In the genomic region with DNA sequence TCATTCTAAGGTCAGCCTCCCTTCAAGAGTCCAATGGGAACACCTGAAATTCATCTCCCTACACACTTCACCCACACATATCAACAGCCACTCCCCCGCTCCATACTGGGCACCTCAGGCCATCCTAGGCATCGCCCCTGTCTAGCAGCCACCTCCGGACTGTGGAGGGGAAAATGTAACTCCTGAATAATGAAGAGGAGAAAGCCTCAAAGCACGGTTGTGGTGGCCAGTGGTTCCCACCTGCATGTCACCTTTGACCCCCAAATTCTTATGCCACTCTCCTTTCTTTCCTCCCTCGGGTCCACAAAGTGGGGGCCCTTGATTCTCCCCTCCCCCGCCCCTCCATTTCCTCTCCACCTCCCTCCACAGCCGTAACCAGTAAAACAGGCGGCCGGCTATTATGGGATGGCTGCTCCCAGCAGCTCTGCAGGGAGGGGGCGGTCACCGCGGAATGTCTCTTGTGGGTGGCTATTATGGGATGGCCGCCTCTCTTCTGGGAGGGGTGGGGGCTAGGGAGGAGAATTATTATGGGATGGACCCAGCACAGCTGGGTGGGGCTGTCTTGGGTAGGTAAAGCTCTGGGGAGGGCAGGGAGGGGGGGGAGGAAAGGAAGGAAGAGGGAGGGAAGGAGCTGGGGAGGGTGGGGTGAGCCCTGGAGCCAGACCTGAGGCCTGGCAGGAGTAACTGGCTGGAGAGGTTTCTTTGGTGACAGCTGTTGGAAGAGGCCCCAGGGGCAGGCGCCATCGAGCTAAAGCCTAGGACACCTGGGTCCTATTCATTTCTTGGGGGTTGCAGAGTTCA, we compare ENCODE assay signal across 9 mouse cellular contexts. TPM values are rescaled to one million over a fixed set of nuclear protein-coding genes. Genes with fewer than 3 reads are reported as not detected.
DNase-seq lines count a peak whose midpoint lies in the region; ATAC-seq and TF ChIP-seq lines count a peak whose summit lies in the region.
"Had no signal": no experiment of that assay in that cellular context is flagged by ENCODE, and none has a peak within 500 bp of the region (broad histone marks: within the 10 kb centered on the region; RNA-seq: fewer than 3 reads in every experiment).

No protein-coding gene starts in this region.

- 10% methylated on average over 15 of the region's 15 CpGs for WGBS in spleen, adult 2 months
- WGBS in embryonic facial prominence, embryonic 12.5 days, result 2% methylated on average over 15 of the region's 15 CpGs
- 2% methylated on average over 15 of the region's 15 CpGs for WGBS in intestine, postnatal 0 days

- ATAC-seq in embryonic facial prominence, embryonic 12.5 days (ENCODE audit: insufficient number of reproducible peaks, insufficient read depth, low FRiP score, low TSS enrichment), result peak; percentile 79
- ATAC-seq in intestine, postnatal 0 days, result peak; percentile 58

- peak overlapping the region; percentile 8; the same call in 1 of the 2 replicates for H3K9ac ChIP-seq in embryonic facial prominence, embryonic 12.5 days
- H3K9ac ChIP-seq in intestine, postnatal 0 days (ENCODE audit: low read depth, low read length), result no peak overlapping the region

- intact Hi-C loops in left cerebral cortex, postnatal 4 days (cut with DNase I), result loop anchor here (10.0 kb wide), 1 partner anchor 235 kb away; a partner anchor contains a TSS

- H3K27me3 ChIP-seq in spleen, adult 2 months (ENCODE audit: control insufficient read depth, insufficient read depth, low read length), result no peaks in the 10 kb centered on the region
- H3K27me3 ChIP-seq in embryonic facial prominence, embryonic 12.5 days, result no peaks in the 10 kb centered on the region
- no peaks in the 10 kb centered on the region for H3K27me3 ChIP-seq in intestine, postnatal 0 days (replicated peaks; ENCODE audit: control insufficient read depth, insufficient read depth, low read length)

- DNase-seq in spleen, adult 2 months (ENCODE audit: low read depth in 1 of 2, low spot score in 2 of 2), result no peak
- DNase-seq in spleen, adult 12 weeks (ENCODE audit: low spot score), result no peak
- peak; percentile 99 for DNase-seq in heart, adult 11 months
- peak; percentile 86 for DNase-seq in left cerebral cortex, postnatal 4 days
- peak; percentile 81 for DNase-seq in mesoderm, embryonic 11.5 days (ENCODE audit: low read depth, low spot score)
- peak; percentile 28 to 44 for DNase-seq in spleen, postnatal 14 days (ENCODE audit: low spot score in 2 of 2)

- no peak for TF ChIP-seq CTCF in spleen, adult 2 months (IDR thresholded peaks at IDR 0.05; ENCODE audit: extremely low read depth, insufficient read depth, insufficient read length, insufficient replicate concordance)
- TF ChIP-seq CTCF in intestine, postnatal 0 days (IDR thresholded peaks at IDR 0.05; ENCODE audit: low read depth), result peak; percentile 28

- H3K9me3 ChIP-seq in embryonic facial prominence, embryonic 12.5 days, result no peaks in the 10 kb centered on the region
- no peaks in the 10 kb centered on the region for H3K9me3 ChIP-seq in intestine, postnatal 0 days (ENCODE audit: control insufficient read depth)

- peaks cover 20% of the 10 kb centered on the region; the same call in 1 of the 2 replicates for H3K4me1 ChIP-seq in spleen, adult 2 months (ENCODE audit: control insufficient read depth, insufficient read depth, insufficient read length)
- peaks cover 24% of the 10 kb centered on the region for H3K4me1 ChIP-seq in embryonic facial prominence, embryonic 12.5 days
- H3K4me1 ChIP-seq in intestine, postnatal 0 days (replicated peaks; ENCODE audit: control insufficient read depth, insufficient read depth, low read length), result peaks cover 15% of the 10 kb centered on the region; the same call in 1 of the 2 replicates

- peak overlapping the region; percentile 11; the same call in 1 of the 2 replicates for H3K27ac ChIP-seq in spleen, adult 2 months (ENCODE audit: insufficient read depth, low read length)
- peak overlapping the region; percentile 91 for H3K27ac ChIP-seq in embryonic facial prominence, embryonic 12.5 days
- peak overlapping the region; percentile 83 for H3K27ac ChIP-seq in intestine, postnatal 0 days (ENCODE audit: low read depth, low read length)

- H3K4me3 ChIP-seq in spleen, adult 2 months (ENCODE audit: extremely low read depth, insufficient read depth, insufficient read length), result no peak overlapping the region
- H3K4me3 ChIP-seq in embryonic facial prominence, embryonic 12.5 days, result peak overlapping the region; percentile 6; the same call in 1 of the 2 replicates
- peak overlapping the region; percentile 7 for H3K4me3 ChIP-seq in intestine, postnatal 0 days (ENCODE audit: low read depth, low read length)

- peak overlapping the region; percentile 45 for H3K4me2 ChIP-seq in embryonic facial prominence, embryonic 12.5 days (replicated peaks)
- H3K4me2 ChIP-seq in intestine, postnatal 0 days (replicated peaks; ENCODE audit: low read depth), result peak overlapping the region; percentile 53

- no peak for TF ChIP-seq POLR2A in spleen, adult 2 months (IDR thresholded peaks at IDR 0.05; ENCODE audit: low read depth, low read length)

- H3K36me3 ChIP-seq in spleen, adult 2 months (ENCODE audit: control insufficient read depth, insufficient read depth, low read length), result no peaks in the 10 kb centered on the region
- H3K36me3 ChIP-seq in embryonic facial prominence, embryonic 12.5 days, result no peaks in the 10 kb centered on the region
- no peaks in the 10 kb centered on the region for H3K36me3 ChIP-seq in intestine, postnatal 0 days (ENCODE audit: control insufficient read depth, insufficient read depth)

RNA-seq across cellular contexts. Expression of a gene that starts 6.1 kb away (rescaled TPM):
- 87.4 and 196 TPM in 2 replicates for polyA plus RNA-seq in spleen, adult 2 months (2012; rRNA removed)
- 90.0 and 104 TPM in 2 replicates for polyA plus RNA-seq in embryonic facial prominence, embryonic 12.5 days (2016; fragmentation: Nextera tagmentation; extraction: Ambion mirVana)
- polyA plus RNA-seq in intestine, postnatal 0 days (2015; fragmentation: Nextera tagmentation; extraction: Ambion mirVana), result 30.7 and 34.2 TPM in 2 replicates
- total RNA-seq in left cerebral cortex, postnatal 4 days (2021), result 100 to 1,000 TPM; 173 to 175 TPM

RNA-seq across cellular contexts. Expression of a gene that starts 22.0 kb away (rescaled TPM):
- polyA plus RNA-seq in spleen, adult 2 months (2012; rRNA removed), result 62.1 and 64.3 TPM in 2 replicates
- 0.53 and 0.61 TPM in 2 replicates for polyA plus RNA-seq in embryonic facial prominence, embryonic 12.5 days (2016; fragmentation: Nextera tagmentation; extraction: Ambion mirVana)
- 9.2 and 9.9 TPM in 2 replicates for polyA plus RNA-seq in intestine, postnatal 0 days (2015; fragmentation: Nextera tagmentation; extraction: Ambion mirVana)
- 1 to 10 TPM; 1.3 TPM for total RNA-seq in left cerebral cortex, postnatal 4 days (2021)
- polyA plus RNA-seq: C2C12 had no signal

RNA-seq across cellular contexts. Expression of a gene that starts 40.2 kb away (rescaled TPM):
- polyA plus RNA-seq in spleen, adult 2 months (2012; rRNA removed), result 34.4 and 35.8 TPM in 2 replicates
- 17.6 and 21.0 TPM in 2 replicates for polyA plus RNA-seq in embryonic facial prominence, embryonic 12.5 days (2016; fragmentation: Nextera tagmentation; extraction: Ambion mirVana)
- 3.1 and 4.1 TPM in 2 replicates for polyA plus RNA-seq in intestine, postnatal 0 days (2015; fragmentation: Nextera tagmentation; extraction: Ambion mirVana)
- 10 to 100 TPM; 11.7 to 13.0 TPM for total RNA-seq in left cerebral cortex, postnatal 4 days (2021)

RNA-seq across cellular contexts. Expression of a gene that starts 42.0 kb away (rescaled TPM):
- 14.0 and 16.2 TPM in 2 replicates for polyA plus RNA-seq in spleen, adult 2 months (2012; rRNA removed)
- 68.0 and 70.1 TPM in 2 replicates for polyA plus RNA-seq in embryonic facial prominence, embryonic 12.5 days (2016; fragmentation: Nextera tagmentation; extraction: Ambion mirVana)
- polyA plus RNA-seq in intestine, postnatal 0 days (2015; fragmentation: Nextera tagmentation; extraction: Ambion mirVana), result 21.9 and 22.6 TPM in 2 replicates
- total RNA-seq in left cerebral cortex, postnatal 4 days (2021), result 10 to 100 TPM; 43.0 to 44.5 TPM

RNA-seq across cellular contexts. Expression of a gene that starts 50.2 kb away (rescaled TPM):
- 31.8 and 36.2 TPM in 2 replicates for polyA plus RNA-seq in spleen, adult 2 months (2012; rRNA removed)
- polyA plus RNA-seq in embryonic facial prominence, embryonic 12.5 days (2016; fragmentation: Nextera tagmentation; extraction: Ambion mirVana), result 165 and 176 TPM in 2 replicates
- polyA plus RNA-seq in intestine, postnatal 0 days (2015; fragmentation: Nextera tagmentation; extraction: Ambion mirVana), result 65.4 and 70.1 TPM in 2 replicates
- total RNA-seq in left cerebral cortex, postnatal 4 days (2021), result 10 to 100 TPM; 67.4 to 72.0 TPM

Comparison
In these comparisons a context has a peak if more than half of its experiments do, and no peak if none do; other contexts are left out.
1. DNase-seq: peak in heart, adult 11 months (single experiment), left cerebral cortex, postnatal 4 days (single experiment), mesoderm, embryonic 11.5 days (single experiment) and spleen, postnatal 14 days (2 of 2); none in spleen, adult 2 months (0 of 2) and spleen, adult 12 weeks (single experiment).
2. H3K27ac ChIP-seq: peak in every context shown above with its lines; median percentile 91 in embryonic facial prominence, embryonic 12.5 days; 83 in intestine, postnatal 0 days; 11 in spleen, adult 2 months.